In the genomic region with DNA sequence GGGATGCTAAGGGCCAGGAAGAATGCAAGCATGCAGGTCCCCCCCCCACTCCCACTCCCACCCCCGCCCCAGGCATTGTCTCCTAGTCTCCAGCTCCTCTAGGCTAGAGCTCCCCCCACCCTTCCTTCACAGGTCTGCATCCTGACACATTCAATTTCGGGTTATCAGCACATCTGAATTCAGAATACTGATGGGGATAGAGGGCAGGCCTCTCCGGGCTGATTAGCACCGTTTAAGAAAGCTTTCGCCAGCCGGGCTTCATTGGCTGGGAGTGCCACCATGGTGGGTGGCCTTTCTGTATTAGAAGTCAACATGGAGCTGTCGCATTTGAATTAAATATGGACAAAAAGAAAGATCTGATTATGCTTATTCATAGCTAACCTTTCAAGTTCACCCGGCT, we compare ENCODE assay signal across 30 mouse cellular contexts. TPM values are rescaled to one million over a fixed set of nuclear protein-coding genes. Genes with fewer than 3 reads are reported as not detected.
DNase-seq lines count a peak whose midpoint lies in the region; ATAC-seq and TF ChIP-seq lines count a peak whose summit lies in the region.
"Had no signal": no experiment of that assay in that cellular context is flagged by ENCODE, and none has a peak within 500 bp of the region (broad histone marks: within the 10 kb centered on the region; RNA-seq: fewer than 3 reads in every experiment).

No protein-coding gene starts in this region.

- intact Hi-C loops in left cerebral cortex, postnatal 4 days (cut with DNase I) = no loop called here
- intact Hi-C loops in left cerebral cortex, postnatal 36 days (cut with DNase I) = no loop called here

- peak; percentile 42 for DNase-seq in forebrain, embryonic 14.5 days (ENCODE audit: low spot score)
- peak; percentile 25 for DNase-seq in left cerebral cortex, postnatal 4 days
- DNase-seq in left cerebral cortex, postnatal 36 days (ENCODE audit: low spot score in 2 of 2) = no peak
- DNase-seq in stomach, postnatal 0 days (ENCODE audit: low spot score) = no peak
- DNase-seq: adrenal gland, adult 2 months; cerebellum, adult 2 months; cerebellum, postnatal 14 days; gastrocnemius, postnatal 25 days; heart, postnatal 14 days; kidney, adult 11 months; kidney, postnatal 14 days; layer of hippocampus, adult 9-11 months; lung, postnatal 14 days; right cerebral cortex, postnatal 25 days; thymus, adult 18-20 months; thymus, postnatal 36 days had no signal

- no peak for TF ChIP-seq CTCF in stomach, postnatal 0 days (IDR thresholded peaks at IDR 0.05; ENCODE audit: low read depth)

- no peaks in the 10 kb centered on the region for H3K27me3 ChIP-seq in forebrain, embryonic 14.5 days (replicated peaks; ENCODE audit: control insufficient read depth, insufficient read depth, low read length)
- H3K27me3 ChIP-seq in forebrain, embryonic 13.5 days = no peaks in the 10 kb centered on the region
- no peaks in the 10 kb centered on the region for H3K27me3 ChIP-seq in stomach, embryonic 14.5 days (ENCODE audit: control insufficient read depth, insufficient read depth, low read length)
- no peaks in the 10 kb centered on the region for H3K27me3 ChIP-seq in stomach, postnatal 0 days (ENCODE audit: control insufficient read depth, insufficient read depth, low read length)
- H3K27me3 ChIP-seq: hindbrain, embryonic 13.5 days; liver, embryonic 15.5 days; midbrain, embryonic 13.5 days; neural tube, embryonic 13.5 days had no signal

- H3K27ac ChIP-seq in forebrain, embryonic 14.5 days (ENCODE audit: low read depth, low read length) = no peak overlapping the region
- H3K27ac ChIP-seq in forebrain, embryonic 13.5 days = no peak overlapping the region
- H3K27ac ChIP-seq in stomach, embryonic 14.5 days (ENCODE audit: low read length) = no peak overlapping the region
- no peak overlapping the region for H3K27ac ChIP-seq in stomach, postnatal 0 days (replicated peaks)
- H3K27ac ChIP-seq: embryonic facial prominence, embryonic 12.5 days; heart, adult 2 months; limb, embryonic 12.5 days; liver, embryonic 15.5 days; midbrain, embryonic 13.5 days; neural tube, embryonic 13.5 days had no signal

- no peaks in the 10 kb centered on the region for H3K9me3 ChIP-seq in forebrain, embryonic 14.5 days (replicated peaks; ENCODE audit: control insufficient read depth, low read length)
- H3K9me3 ChIP-seq in forebrain, embryonic 13.5 days (replicated peaks) = no peaks in the 10 kb centered on the region
- H3K9me3 ChIP-seq in stomach, embryonic 14.5 days (ENCODE audit: control insufficient read depth, low read depth, low read length) = no peaks in the 10 kb centered on the region
- H3K9me3 ChIP-seq in stomach, postnatal 0 days (ENCODE audit: control insufficient read depth, low read length) = no peaks in the 10 kb centered on the region
- H3K9me3 ChIP-seq: embryonic facial prominence, embryonic 12.5 days; hindbrain, embryonic 13.5 days; limb, embryonic 12.5 days; liver, embryonic 15.5 days; midbrain, embryonic 13.5 days; neural tube, embryonic 13.5 days had no signal

- H3K4me2 ChIP-seq in forebrain, embryonic 14.5 days (ENCODE audit: low read length) = no peak overlapping the region
- H3K4me2 ChIP-seq in forebrain, embryonic 13.5 days = no peak overlapping the region
- H3K4me2 ChIP-seq in stomach, embryonic 14.5 days (replicated peaks; ENCODE audit: low read depth, low read length) = no peak overlapping the region
- H3K4me2 ChIP-seq in stomach, postnatal 0 days (replicated peaks; ENCODE audit: low read depth) = no peak overlapping the region
- H3K4me2 ChIP-seq: embryonic facial prominence, embryonic 12.5 days; hindbrain, embryonic 13.5 days; limb, embryonic 12.5 days; liver, embryonic 15.5 days; lung, embryonic 14.5 days; midbrain, embryonic 13.5 days; neural tube, embryonic 13.5 days had no signal

- ATAC-seq in forebrain, embryonic 14.5 days = 0 out of 2 replicates have a peak, but pooled peaks have one; percentile 27
- ATAC-seq in forebrain, embryonic 13.5 days = no peak
- ATAC-seq in stomach, embryonic 14.5 days (ENCODE audit: insufficient number of reproducible peaks, insufficient read depth, low FRiP score, low read depth) = peak; percentile 23; the same call in 1 of the 2 replicates
- no peak for ATAC-seq in stomach, postnatal 0 days (ENCODE audit: low FRiP score, low TSS enrichment)
- ATAC-seq in megakaryocyte, adult 5-6 weeks (ENCODE audit: poor library complexity, severe bottlenecking) = no peak
- ATAC-seq: activated CD4-positive, CD25-positive, alpha-beta regulatory T cell, adult 4 months; CD4-positive, CD25-positive, alpha-beta regulatory T cell, adult 4 months; midbrain, embryonic 13.5 days had no signal

- WGBS in forebrain, embryonic 14.5 days = 14% methylated on average over 8 of the region's 8 CpGs
- WGBS in forebrain, embryonic 13.5 days = 20% methylated on average over 8 of the region's 8 CpGs
- 39% methylated on average over 8 of the region's 8 CpGs for WGBS in stomach, embryonic 14.5 days
- WGBS in stomach, postnatal 0 days = 26% methylated on average over 8 of the region's 8 CpGs

- H3K36me3 ChIP-seq in forebrain, embryonic 14.5 days (ENCODE audit: control insufficient read depth, insufficient read depth, low read length) = no peaks in the 10 kb centered on the region
- peaks cover 4% of the 10 kb centered on the region; the same call in 1 of the 2 replicates for H3K36me3 ChIP-seq in forebrain, embryonic 13.5 days (ENCODE audit: poor library complexity, severe bottlenecking)
- no peaks in the 10 kb centered on the region for H3K36me3 ChIP-seq in stomach, embryonic 14.5 days (ENCODE audit: control insufficient read depth, insufficient read depth, low read length)
- H3K36me3 ChIP-seq in stomach, postnatal 0 days (ENCODE audit: control insufficient read depth, insufficient read depth, low read length) = no peaks in the 10 kb centered on the region
- H3K36me3 ChIP-seq: embryonic facial prominence, embryonic 12.5 days; hindbrain, embryonic 13.5 days; limb, embryonic 12.5 days; liver, embryonic 15.5 days; midbrain, embryonic 13.5 days; neural tube, embryonic 13.5 days had no signal

- H3K4me1 ChIP-seq in forebrain, embryonic 14.5 days (ENCODE audit: control insufficient read depth, insufficient read depth, low read length) = peaks cover 25% of the 10 kb centered on the region
- peaks cover 62% of the 10 kb centered on the region for H3K4me1 ChIP-seq in forebrain, embryonic 13.5 days
- peaks cover 11% of the 10 kb centered on the region; the same call in 1 of the 2 replicates for H3K4me1 ChIP-seq in stomach, embryonic 14.5 days (ENCODE audit: control insufficient read depth, insufficient read depth, low read length)
- H3K4me1 ChIP-seq in stomach, postnatal 0 days (replicated peaks; ENCODE audit: control insufficient read depth, insufficient read depth) = no peaks in the 10 kb centered on the region
- H3K4me1 ChIP-seq: limb, embryonic 12.5 days; liver, embryonic 15.5 days had no signal

- H3K4me3 ChIP-seq in forebrain, embryonic 14.5 days (ENCODE audit: low read depth, low read length) = no peak overlapping the region
- no peak overlapping the region for H3K4me3 ChIP-seq in forebrain, embryonic 13.5 days
- H3K4me3 ChIP-seq in stomach, embryonic 14.5 days (ENCODE audit: low read depth, low read length) = no peak overlapping the region
- no peak overlapping the region for H3K4me3 ChIP-seq in stomach, postnatal 0 days (ENCODE audit: low read depth, low read length)
- H3K4me3 ChIP-seq: embryonic facial prominence, embryonic 12.5 days; heart, adult 2 months; hindbrain, embryonic 13.5 days; limb, embryonic 12.5 days; liver, embryonic 15.5 days; midbrain, embryonic 13.5 days; neural tube, embryonic 13.5 days had no signal

- no peak overlapping the region for H3K9ac ChIP-seq in forebrain, embryonic 14.5 days (ENCODE audit: low read length)
- H3K9ac ChIP-seq in forebrain, embryonic 13.5 days = no peak overlapping the region
- no peak overlapping the region for H3K9ac ChIP-seq in stomach, embryonic 14.5 days (replicated peaks; ENCODE audit: low read depth, low read length)
- H3K9ac ChIP-seq in stomach, postnatal 0 days (ENCODE audit: low read length) = no peak overlapping the region
- H3K9ac ChIP-seq: embryonic facial prominence, embryonic 12.5 days; hindbrain, embryonic 13.5 days; limb, embryonic 12.5 days; liver, embryonic 15.5 days; lung, embryonic 14.5 days; midbrain, embryonic 13.5 days; neural tube, embryonic 13.5 days had no signal

- no peak for TF ChIP-seq EP300 in stomach, postnatal 0 days (optimal IDR thresholded peaks at IDR 0.05)

RNA-seq across cellular contexts. Expression of a gene that starts 36.2 kb away (rescaled TPM):
- 21.8 and 26.2 TPM in 2 replicates for polyA plus RNA-seq in forebrain, embryonic 14.5 days (2014; fragmentation: Nextera tagmentation; extraction: Ambion mirVana)
- 39.7 and 42.0 TPM in 2 replicates for polyA plus RNA-seq in forebrain, embryonic 13.5 days (2015; fragmentation: Nextera tagmentation; extraction: Ambion mirVana)
- 10 to 100 TPM; 32.5 to 37.6 TPM for total RNA-seq in left cerebral cortex, postnatal 4 days (2021)
- 10 to 100 TPM; 30.4 to 46.5 TPM for total RNA-seq in left cerebral cortex, postnatal 36 days (2021)
- 21.9 and 24.5 TPM in 2 replicates for polyA plus RNA-seq in stomach, embryonic 14.5 days (2014; fragmentation: Nextera tagmentation; extraction: Ambion mirVana)
- 4.3 and 5.0 TPM in 2 replicates for polyA plus RNA-seq in stomach, postnatal 0 days (2015; fragmentation: Nextera tagmentation; extraction: Ambion mirVana)
- total RNA-seq in megakaryocyte, adult 5-6 weeks (2015) = 0.13 TPM in 1 of 2 replicates, not detected in the other
- 0.33 TPM in 1 of 2 replicates, not detected in the other for total RNA-seq in megakaryocyte, adult 5-6 weeks (2017)
- total RNA-seq: liver, adult 2 months had no signal
- polyA plus RNA-seq: liver, adult 2 months had no signal

Comparison
In these comparisons a context has a peak if more than half of its experiments do, and no peak if none do; other contexts are left out.
1. ATAC-seq: peak in forebrain, embryonic 14.5 days (single experiment) and stomach, embryonic 14.5 days (single experiment); none in forebrain, embryonic 13.5 days (single experiment), stomach, postnatal 0 days (single experiment) and megakaryocyte, adult 5-6 weeks (single experiment).
2. DNase-seq: peak in forebrain, embryonic 14.5 days (single experiment) and left cerebral cortex, postnatal 4 days (single experiment); none in left cerebral cortex, postnatal 36 days (0 of 2) and stomach, postnatal 0 days (single experiment).